Mouse (Mus musculus): Measurements from ENCODE around the gene Dhx32. TPM values are rescaled to one million over a fixed set of nuclear protein-coding genes. Genes with fewer than 3 reads are reported as not detected.

Dhx32 gene
- total RNA-seq, 1 experiment, result 42.3 TPM

- Histone ChIP-seq H3K9ac (ENCODE audit: insufficient read depth, low read depth, low read length, poor library complexity, severe bottlenecking) (no peak overlapping the region), H3K4me1 (ENCODE audit: control insufficient read depth in 2 of 2, insufficient read depth in 2 of 2, low read length in 2 of 2, poor library complexity in 1 of 2) (no peaks in the 10 kb centered on the region), H3K36me3 (ENCODE audit: control insufficient read depth, insufficient read depth, low read length, poor library complexity, severe bottlenecking) (peaks cover 52% of the 10 kb centered on the region), H3K27ac (ENCODE audit: insufficient read depth, low read depth, low read length, poor library complexity, severe bottlenecking) (no peak overlapping the region), H3K4me3 (ENCODE audit: insufficient read depth in 1 of 2, low read depth in 1 of 2, low read length in 2 of 2, poor library complexity in 1 of 2, severe bottlenecking in 1 of 2) (no peak overlapping the region), H3K9me3 (ENCODE audit: control insufficient read depth, insufficient read depth, low read depth, low read length) (no peaks in the 10 kb centered on the region)
- in situ Hi-C loops (cut with MboI; ENCODE audit: low sequenced_read_pairs in 2 of 2, unreplicated experiment in 2 of 2), result no loop called here
- TF ChIP-seq ZC3H11A (IDR thresholded peaks at IDR 0.05; ENCODE audit: borderline replicate concordance, low read depth, low read length), result no peak
- no peak for TF ChIP-seq MAFK (IDR thresholded peaks at IDR 0.05; ENCODE audit: insufficient read depth, low read depth, low read length)
- DNase-seq (ENCODE audit: low read depth, low spot score), result no peak
Measured at GRCm38 (mm10) chr7:133715387-133715786, 67.1 kb downstream of the Dhx32 start.

- no peaks in the 10 kb centered on the region; the same call in none of the 2 replicates for H3K36me3 ChIP-seq (ENCODE audit: control insufficient read depth, insufficient read depth, low read length, poor library complexity, severe bottlenecking)
- H3K9me3 ChIP-seq (ENCODE audit: control insufficient read depth, insufficient read depth, low read depth, low read length), result no peaks in the 10 kb centered on the region
- no peak for TF ChIP-seq HCFC1 (IDR thresholded peaks at IDR 0.05; ENCODE audit: borderline replicate concordance, insufficient read depth, low read length)
- no peak for TF ChIP-seq ZNF384 (IDR thresholded peaks at IDR 0.05; ENCODE audit: low read depth, low read length)
- TF ChIP-seq MAFK (IDR thresholded peaks at IDR 0.05; ENCODE audit: insufficient read depth, low read depth, low read length), result no peak
- TF ChIP-seq ZC3H11A (IDR thresholded peaks at IDR 0.05; ENCODE audit: borderline replicate concordance, low read depth, low read length), result no peak
- TF ChIP-seq CHD2 (IDR thresholded peaks at IDR 0.05; ENCODE audit: low read depth, low read length), result no peak
- DNase-seq (ENCODE audit: low read depth, low spot score), result no peak
- H3K27ac ChIP-seq (ENCODE audit: insufficient read depth, low read depth, low read length, poor library complexity, severe bottlenecking), result no peak overlapping the region
- H3K4me3 ChIP-seq (ENCODE audit: insufficient read depth in 1 of 2, low read depth in 1 of 2, low read length in 2 of 2, poor library complexity in 1 of 2, severe bottlenecking in 1 of 2), result no peak overlapping the region
- in situ Hi-C loops (cut with MboI; ENCODE audit: low sequenced_read_pairs in 2 of 2, unreplicated experiment in 2 of 2), result no loop called here
- H3K9ac ChIP-seq (ENCODE audit: insufficient read depth, low read depth, low read length, poor library complexity, severe bottlenecking), result no peak overlapping the region
- H3K4me1 ChIP-seq (ENCODE audit: control insufficient read depth in 2 of 2, insufficient read depth in 2 of 2, low read length in 2 of 2, poor library complexity in 1 of 2), result 0 out of 4 replicates have a peak, but pooled peaks cover 2 to 3% of the 10 kb centered on the region in 2 experiments
Measured at GRCm38 (mm10) chr7:133707301-133707700, 75.2 kb downstream of the Dhx32 start.

GRCm38 (mm10) chr7:133703906-133704305, 78.6 kb downstream of the Dhx32 start:
- H3K9ac ChIP-seq (ENCODE audit: insufficient read depth, low read depth, low read length, poor library complexity, severe bottlenecking), result no peak overlapping the region

GRCm38 (mm10) chr7:133702333-133702732, 80.2 kb downstream of the Dhx32 start:
- no peak overlapping the region; the same call in 1 of the 2 replicates for H3K9ac ChIP-seq (ENCODE audit: insufficient read depth, low read depth, low read length, poor library complexity, severe bottlenecking)
- no peaks in the 10 kb centered on the region for H3K36me3 ChIP-seq (ENCODE audit: control insufficient read depth, insufficient read depth, low read length, poor library complexity, severe bottlenecking)
- TF ChIP-seq CHD2 (IDR thresholded peaks at IDR 0.05; ENCODE audit: low read depth, low read length) (no peak), HCFC1 (IDR thresholded peaks at IDR 0.05; ENCODE audit: borderline replicate concordance, insufficient read depth, low read length) (no peak), ZC3H11A (IDR thresholded peaks at IDR 0.05; ENCODE audit: borderline replicate concordance, low read depth, low read length) (no peak), ZNF384 (IDR thresholded peaks at IDR 0.05; ENCODE audit: low read depth, low read length) (no peak), MAFK (IDR thresholded peaks at IDR 0.05; ENCODE audit: insufficient read depth, low read depth, low read length) (no peak)
- peaks cover 0 to 2% of the 10 kb centered on the region in 2 experiments; a peak in 1 of 4 replicates for H3K4me1 ChIP-seq (ENCODE audit: control insufficient read depth in 2 of 2, insufficient read depth in 2 of 2, low read length in 2 of 2, poor library complexity in 1 of 2)
- in situ Hi-C loops (cut with MboI; ENCODE audit: low sequenced_read_pairs in 2 of 2, unreplicated experiment in 2 of 2), result no loop called here
- H3K9me3 ChIP-seq (ENCODE audit: control insufficient read depth, insufficient read depth, low read depth, low read length), result no peaks in the 10 kb centered on the region
- H3K27ac ChIP-seq (ENCODE audit: insufficient read depth, low read depth, low read length, poor library complexity, severe bottlenecking), result no peak overlapping the region
- no peak for DNase-seq (ENCODE audit: low read depth, low spot score)
- H3K4me3 ChIP-seq (ENCODE audit: insufficient read depth in 1 of 2, low read depth in 1 of 2, low read length in 2 of 2, poor library complexity in 1 of 2, severe bottlenecking in 1 of 2), result no peak overlapping the region

More at GRCm38 (mm10) chr7:133703906-133704305, 78.6 kb downstream of the Dhx32 start:
- no peak for TF ChIP-seq HCFC1 (IDR thresholded peaks at IDR 0.05; ENCODE audit: borderline replicate concordance, insufficient read depth, low read length)
- no peak for TF ChIP-seq ZNF384 (IDR thresholded peaks at IDR 0.05; ENCODE audit: low read depth, low read length)
- TF ChIP-seq ZC3H11A (IDR thresholded peaks at IDR 0.05; ENCODE audit: borderline replicate concordance, low read depth, low read length), result no peak
- Histone ChIP-seq H3K36me3 (ENCODE audit: control insufficient read depth, insufficient read depth, low read length, poor library complexity, severe bottlenecking) (no peaks in the 10 kb centered on the region), H3K27ac (ENCODE audit: insufficient read depth, low read depth, low read length, poor library complexity, severe bottlenecking) (no peak overlapping the region), H3K9me3 (ENCODE audit: control insufficient read depth, insufficient read depth, low read depth, low read length) (no peaks in the 10 kb centered on the region), H3K4me1 (ENCODE audit: control insufficient read depth in 2 of 2, insufficient read depth in 2 of 2, low read length in 2 of 2, poor library complexity in 1 of 2) (0 out of 4 replicates have a peak, but pooled peaks cover 1 to 2% of the 10 kb centered on the region in 2 experiments), H3K4me3 (ENCODE audit: insufficient read depth in 1 of 2, low read depth in 1 of 2, low read length in 2 of 2, poor library complexity in 1 of 2, severe bottlenecking in 1 of 2) (peak overlapping the region in 1 of 2 experiments; percentile 4; a peak in 1 of 4 replicates)
- DNase-seq (ENCODE audit: low read depth, low spot score), result peak; percentile 58
- in situ Hi-C loops (cut with MboI; ENCODE audit: low sequenced_read_pairs in 2 of 2, unreplicated experiment in 2 of 2), result no loop called here

GRCm38 (mm10) chr7:133701366-133701765, 81.2 kb downstream of the Dhx32 start:
- no peak for DNase-seq (ENCODE audit: low read depth, low spot score)
- Histone ChIP-seq H3K36me3 (ENCODE audit: control insufficient read depth, insufficient read depth, low read length, poor library complexity, severe bottlenecking) (no peaks in the 10 kb centered on the region), H3K4me3 (ENCODE audit: insufficient read depth in 1 of 2, low read depth in 1 of 2, low read length in 2 of 2, poor library complexity in 1 of 2, severe bottlenecking in 1 of 2) (no peak overlapping the region), H3K4me1 (ENCODE audit: control insufficient read depth in 2 of 2, insufficient read depth in 2 of 2, low read length in 2 of 2, poor library complexity in 1 of 2) (peaks cover 0 to 2% of the 10 kb centered on the region in 2 experiments; a peak in 1 of 4 replicates), H3K27ac (ENCODE audit: insufficient read depth, low read depth, low read length, poor library complexity, severe bottlenecking) (no peak overlapping the region), H3K9ac (ENCODE audit: insufficient read depth, low read depth, low read length, poor library complexity, severe bottlenecking) (no peak overlapping the region), H3K9me3 (ENCODE audit: control insufficient read depth, insufficient read depth, low read depth, low read length) (no peaks in the 10 kb centered on the region)
- TF ChIP-seq ZC3H11A (IDR thresholded peaks at IDR 0.05; ENCODE audit: borderline replicate concordance, low read depth, low read length) (no peak), HCFC1 (IDR thresholded peaks at IDR 0.05; ENCODE audit: borderline replicate concordance, insufficient read depth, low read length) (no peak), ZNF384 (IDR thresholded peaks at IDR 0.05; ENCODE audit: low read depth, low read length) (no peak), MAFK (IDR thresholded peaks at IDR 0.05; ENCODE audit: insufficient read depth, low read depth, low read length) (no peak), CHD2 (IDR thresholded peaks at IDR 0.05; ENCODE audit: low read depth, low read length) (no peak)
- in situ Hi-C loops (cut with MboI; ENCODE audit: low sequenced_read_pairs in 2 of 2, unreplicated experiment in 2 of 2), result no loop called here
